Mouse (Mus musculus) spleen, adult 18-20 months (tissue): ENCODE measurements around the gene Ispd.

Experiments used
- DNase-seq, 2 experiments: peaks; one replicate each; pipeline ENCODE4 v3.0.0; 2022; ENCODE audit warnings: mixed read lengths in 2 of 2

Gene Ispd

GRCm38 (mm10) chr12:36719074-36719473 lies 337.8 kb downstream of the Ispd start:
- DNase-seq, result no peak

- no peak for DNase-seq
Observed at GRCm38 (mm10) chr12:36720779-36721178, 339.5 kb downstream of the Ispd start.

DNA sequence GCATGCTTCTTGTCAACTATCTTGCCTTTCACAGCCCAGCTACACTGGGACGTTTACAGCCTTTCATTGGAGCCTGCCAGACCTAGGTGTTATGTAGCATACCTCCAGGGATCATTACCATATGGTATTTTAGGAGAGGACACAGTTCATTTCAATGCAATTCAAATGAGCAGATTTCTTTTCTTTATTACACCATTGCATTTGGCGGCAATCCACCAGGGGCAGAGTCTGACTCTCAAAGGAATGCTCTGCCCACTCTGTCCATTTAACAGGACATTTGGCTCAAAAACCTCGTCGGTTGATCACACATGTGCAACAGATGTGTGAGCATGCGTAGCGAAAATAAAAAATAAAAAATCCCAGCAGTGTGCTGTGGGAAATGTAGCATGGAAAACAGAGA lies 340.0 kb downstream of the Ispd start:
- DNase-seq, result no peak

- no peak for DNase-seq
Observed at GRCm38 (mm10) chr12:36722754-36723153, 341.5 kb downstream of the Ispd start.

DNA sequence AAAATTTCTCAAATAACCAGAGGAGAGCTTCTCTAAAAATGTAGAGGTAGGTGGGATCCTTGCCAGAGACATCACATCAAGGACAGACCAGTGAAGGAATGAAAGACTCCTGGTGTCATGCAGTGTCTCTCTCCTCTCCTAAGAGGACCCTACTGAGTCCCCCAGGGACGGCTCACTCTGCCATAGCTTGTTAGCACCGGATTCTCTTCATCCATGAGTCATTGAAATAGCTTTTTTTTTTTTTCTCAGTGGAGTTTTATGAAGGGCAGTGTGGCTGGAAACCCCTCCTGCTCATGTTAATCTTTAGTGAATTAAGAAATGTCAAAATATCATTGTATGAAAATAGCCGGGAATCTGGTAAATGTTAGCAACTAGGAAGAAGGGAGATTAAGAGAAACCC lies 342.1 kb downstream of the Ispd start:
- DNase-seq, result no peak

DNA sequence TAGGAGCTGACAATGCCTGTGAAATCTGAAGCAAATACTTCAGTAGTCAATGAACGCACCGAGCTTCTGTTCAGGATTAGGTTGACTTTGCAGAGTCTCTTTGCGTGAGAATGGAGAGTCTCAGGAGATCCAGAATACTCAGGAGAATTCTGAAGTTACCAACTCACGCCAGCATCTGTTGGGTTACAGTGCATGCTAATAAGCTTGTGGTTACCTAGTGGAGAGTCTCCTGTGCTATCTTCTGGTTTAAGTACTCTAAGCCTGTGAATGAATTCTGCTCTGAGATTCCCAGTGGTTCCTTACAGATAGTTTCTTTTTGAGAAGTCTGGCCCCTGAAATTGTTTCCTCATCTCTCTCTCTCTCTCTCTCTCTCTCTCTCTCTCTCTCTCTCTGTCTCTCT lies 343.0 kb downstream of the Ispd start:
- DNase-seq, result no peak

GRCm38 (mm10) chr12:36725250-36725649 lies 344.0 kb downstream of the Ispd start:
- DNase-seq, result no peak

- no peak for DNase-seq
Observed at GRCm38 (mm10) chr12:36726026-36726425, 344.8 kb downstream of the Ispd start.

GRCm38 (mm10) chr12:36733673-36734371 lies 352.6 kb downstream of the Ispd start:
- no peak for DNase-seq
